Mouse (Mus musculus): ENCODE measurements around the gene Brinp3.
"Not testable (repeated sequence)": the region's sequence is repeated elsewhere in the genome, so short reads cannot be mapped to it uniquely, and the experiment has no call there.

Brinp3 gene

DNA sequence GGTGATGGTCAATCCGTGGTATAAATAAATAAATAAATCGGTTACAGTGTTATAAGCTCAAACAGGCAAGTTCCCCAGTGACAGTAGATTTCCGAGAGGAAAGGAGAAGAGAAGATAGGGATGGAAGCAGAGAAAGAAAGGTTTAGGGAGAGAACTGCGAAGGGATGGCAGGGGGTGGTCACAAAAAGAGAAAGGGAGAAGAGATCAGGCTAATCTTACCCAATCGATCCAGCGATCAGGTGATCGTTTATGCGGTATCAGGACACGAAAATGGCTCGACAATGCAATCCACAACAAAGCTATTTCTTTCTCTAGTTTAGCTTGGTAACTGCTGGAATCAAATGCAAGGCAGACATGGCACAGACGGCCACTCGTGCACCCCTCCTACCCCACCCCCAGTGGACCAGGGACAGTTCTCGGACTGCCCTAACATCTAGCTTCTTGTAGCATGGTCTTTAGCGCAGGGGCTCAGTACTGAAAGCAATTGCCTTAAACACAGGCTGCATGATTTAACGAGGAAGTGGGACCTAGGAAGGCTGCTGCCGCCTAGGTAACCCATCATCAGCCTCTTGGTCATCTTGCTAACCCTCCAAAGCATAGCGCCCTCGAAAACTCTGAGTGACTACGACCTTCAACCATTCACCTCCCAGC is at the start of gene Brinp3:
Gene Brinp3 (plus strand): TSS at position 80 of the 651 bp plus-strand sequence.
- no peak for DNase-seq (ENCODE audit: low read depth)

DNA sequence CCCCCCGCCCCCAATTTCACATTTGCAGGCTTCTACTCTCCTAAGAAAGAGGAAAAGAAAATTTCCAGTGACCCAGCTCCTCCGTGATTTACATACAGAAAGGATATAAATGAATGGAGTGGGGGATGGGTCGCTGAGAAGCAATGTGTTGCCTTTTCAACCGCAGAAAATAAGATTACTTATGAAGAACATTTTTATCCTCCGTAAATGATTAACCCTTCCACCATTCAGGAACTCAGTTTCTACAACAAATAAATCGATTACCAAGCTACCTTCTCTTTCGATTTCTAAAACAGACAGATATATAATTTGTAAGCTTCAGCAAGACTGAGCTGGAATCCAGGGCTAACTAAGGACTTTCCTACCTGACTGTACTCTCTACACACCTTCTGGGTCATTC is 339 bp upstream of the Brinp3 start:
- DNase-seq (ENCODE audit: low read depth): no peak

DNA sequence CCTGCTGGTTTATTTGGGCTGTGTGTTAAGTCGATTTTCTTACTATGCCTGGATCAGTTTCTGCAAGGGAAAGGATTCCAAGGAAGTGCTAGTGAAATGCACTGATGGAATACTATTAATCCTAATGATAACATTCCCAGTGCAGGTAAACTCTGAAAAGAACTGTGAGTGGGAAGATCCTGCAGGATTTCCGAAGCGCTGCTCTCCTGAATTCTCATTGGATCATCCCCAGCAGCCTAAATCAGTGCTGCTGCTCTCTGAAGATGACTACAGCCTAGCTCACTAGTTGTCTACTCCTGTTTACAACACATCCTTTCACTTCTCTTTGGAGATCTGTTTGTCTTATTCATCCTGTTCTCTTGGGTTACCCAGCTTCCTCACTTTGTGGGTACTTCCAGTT is 826 bp downstream of the Brinp3 start:
- no peak for DNase-seq (ENCODE audit: low read depth)

DNA sequence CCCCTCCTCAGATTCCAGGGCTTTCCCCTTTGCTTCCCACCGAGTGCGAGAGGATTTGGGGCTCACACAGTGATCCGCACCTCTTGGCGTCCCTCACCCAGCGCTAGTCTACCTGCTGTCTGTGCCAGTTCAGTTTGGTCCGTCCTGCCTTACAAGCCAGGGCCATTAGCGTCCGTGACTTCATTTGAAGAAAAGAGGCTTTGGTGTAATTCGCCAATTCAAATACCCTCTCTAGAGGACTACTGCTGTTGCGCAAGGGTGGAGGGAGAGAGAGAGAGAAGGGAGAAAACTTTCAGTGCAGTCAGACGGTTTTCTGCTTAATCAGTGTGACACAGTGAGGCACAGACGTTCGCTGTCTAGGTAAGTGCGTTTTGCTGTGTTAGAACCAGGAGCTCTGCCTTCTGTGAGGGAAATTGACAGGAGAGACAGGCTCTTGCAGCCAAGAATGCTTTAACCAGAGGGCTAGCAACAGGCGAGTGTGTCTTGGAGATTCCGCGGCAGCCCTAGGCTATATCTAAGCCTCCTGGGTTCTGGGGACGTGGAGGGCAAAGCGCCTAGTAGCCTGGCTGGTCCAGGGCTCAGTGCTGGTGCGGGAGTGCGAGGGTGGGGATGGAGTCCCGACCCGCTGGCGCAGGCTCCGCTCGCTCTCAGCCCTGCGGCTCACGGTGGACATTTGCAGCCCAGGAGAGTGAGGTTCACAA is 3.0 kb downstream of the Brinp3 start:
- no peak for DNase-seq (ENCODE audit: low read depth)

DNA sequence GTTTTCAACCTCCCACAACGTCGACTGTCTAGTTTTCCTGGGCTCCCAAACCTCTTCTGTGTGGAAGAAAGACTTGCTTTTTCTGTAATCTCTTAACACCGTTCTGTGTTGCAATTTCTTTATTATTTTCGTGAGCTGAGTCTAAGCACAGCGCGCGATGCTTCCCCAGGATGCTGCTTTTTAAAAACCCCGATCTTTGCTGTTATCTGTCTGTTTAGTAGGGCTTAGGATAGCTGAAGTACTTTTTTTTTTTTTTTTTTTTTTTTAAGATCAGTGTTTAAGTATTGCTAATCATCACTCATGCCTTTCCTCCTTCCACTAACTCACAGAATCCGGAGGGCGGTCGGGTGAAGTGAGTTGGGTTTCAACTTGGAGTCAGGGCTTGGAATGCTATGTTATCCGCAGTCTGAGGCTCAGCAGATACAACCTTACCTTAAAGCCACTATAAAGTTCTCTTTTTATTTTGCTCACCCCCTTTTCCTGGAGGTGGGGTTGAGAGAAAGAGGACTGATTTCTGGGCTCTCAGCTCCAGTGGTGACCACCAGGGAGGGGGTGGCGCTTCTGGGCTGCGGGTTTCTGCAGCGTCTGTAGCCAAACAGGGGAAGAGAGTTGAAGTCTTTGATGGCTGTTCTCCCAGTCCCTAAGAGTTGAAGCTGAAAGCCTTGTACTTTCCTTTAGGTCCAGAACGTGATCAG is 3.7 kb downstream of the Brinp3 start:
- DNase-seq (ENCODE audit: low read depth): no peak

DNA sequence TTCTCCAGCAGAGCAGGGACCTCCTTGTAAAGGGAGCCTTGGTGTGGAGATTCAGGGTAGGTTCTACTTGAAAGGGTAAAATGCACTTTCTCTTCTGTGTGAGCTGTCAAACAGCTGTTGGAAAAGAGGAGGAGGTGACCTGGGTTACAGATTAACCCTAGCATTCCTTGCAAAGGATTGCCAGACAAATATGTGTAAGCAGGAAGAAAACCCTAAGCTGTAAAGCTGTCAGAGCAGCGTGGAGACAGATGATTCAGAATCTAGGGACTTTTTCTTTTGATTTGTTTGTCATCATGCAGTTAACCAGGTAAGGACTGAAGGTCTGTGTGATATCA is 4.2 kb downstream of the Brinp3 start:
- DNase-seq (ENCODE audit: low read depth): no peak

DNA sequence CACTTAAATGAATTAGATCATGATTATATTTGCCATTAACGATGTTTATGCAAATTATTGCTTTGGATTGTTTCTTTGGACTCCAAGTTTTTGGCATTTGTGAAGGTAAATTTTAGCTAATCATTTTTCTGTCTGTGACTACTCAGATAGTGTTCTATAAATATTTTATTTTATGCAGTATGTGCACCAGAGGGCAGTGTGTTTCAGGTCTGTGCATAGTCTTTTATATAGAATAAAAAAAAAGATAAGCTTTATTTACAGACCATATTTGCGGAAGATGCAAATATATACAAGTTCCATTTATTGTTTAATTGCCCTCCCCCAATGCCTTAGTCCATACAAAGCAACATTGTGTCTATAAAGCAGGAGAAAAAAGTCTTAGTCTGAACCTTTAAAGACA is 20.8 kb downstream of the Brinp3 start:
- no peak for DNase-seq (ENCODE audit: low read depth)

DNA sequence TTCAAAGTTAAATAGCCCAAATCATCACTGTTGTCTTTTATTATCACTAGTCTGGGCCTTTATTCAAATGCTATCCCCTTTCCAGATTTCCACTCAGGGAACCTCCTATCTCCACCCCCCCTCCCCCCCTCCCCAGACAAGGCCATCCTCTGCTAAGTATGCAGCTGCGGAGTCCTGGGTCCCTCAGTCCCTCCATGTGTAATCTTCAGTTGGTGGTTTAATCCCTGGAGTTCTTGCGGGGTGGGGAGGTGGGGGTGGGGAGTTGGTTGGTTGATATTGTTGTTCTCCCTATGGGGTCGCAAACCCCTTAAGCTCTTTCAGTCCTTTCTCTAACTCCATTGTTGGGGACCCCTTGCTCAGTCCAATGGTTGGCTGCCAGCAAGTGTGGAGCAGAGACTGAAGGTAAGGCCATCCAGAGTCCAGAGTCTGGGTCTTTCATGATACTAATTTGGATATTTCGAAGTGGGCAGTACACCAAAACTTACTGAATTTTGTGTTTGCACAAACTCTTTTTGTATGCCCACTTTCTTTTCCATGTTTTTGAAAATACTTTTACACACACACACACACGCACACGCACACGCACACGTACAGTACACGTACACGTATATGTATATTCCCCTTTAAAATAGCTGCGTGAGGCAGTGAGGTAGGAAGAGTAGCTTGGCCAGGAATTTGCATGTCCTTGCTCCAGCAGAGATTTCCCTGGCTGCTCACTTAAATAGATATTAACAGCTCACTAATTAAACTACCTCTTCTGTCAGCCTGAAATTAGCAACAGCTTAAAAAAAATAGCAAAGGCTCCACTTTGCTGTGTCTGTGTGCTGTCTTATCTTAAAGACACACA is 29.4 kb downstream of the Brinp3 start:
- no peak for DNase-seq (ENCODE audit: low read depth)

DNA sequence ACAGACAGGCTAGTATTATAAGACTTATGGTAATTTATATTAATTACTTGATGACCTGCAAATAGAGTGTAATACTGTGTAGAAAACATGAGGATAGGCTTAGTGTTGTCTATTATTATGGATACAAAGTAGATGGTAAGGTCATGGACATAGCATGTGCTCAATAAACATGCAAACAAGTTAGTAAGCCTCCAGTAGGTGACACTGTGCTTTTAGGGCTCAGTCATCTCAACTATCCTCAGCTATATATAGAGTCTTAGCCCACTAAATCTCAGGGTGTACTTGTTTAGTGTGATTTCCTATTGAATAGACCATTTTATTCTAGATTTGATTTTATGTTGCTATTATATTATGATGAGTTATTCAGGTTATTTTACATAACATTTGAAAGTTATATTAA is 34.0 kb downstream of the Brinp3 start:
- no peak for DNase-seq (ENCODE audit: low read depth)

DNA sequence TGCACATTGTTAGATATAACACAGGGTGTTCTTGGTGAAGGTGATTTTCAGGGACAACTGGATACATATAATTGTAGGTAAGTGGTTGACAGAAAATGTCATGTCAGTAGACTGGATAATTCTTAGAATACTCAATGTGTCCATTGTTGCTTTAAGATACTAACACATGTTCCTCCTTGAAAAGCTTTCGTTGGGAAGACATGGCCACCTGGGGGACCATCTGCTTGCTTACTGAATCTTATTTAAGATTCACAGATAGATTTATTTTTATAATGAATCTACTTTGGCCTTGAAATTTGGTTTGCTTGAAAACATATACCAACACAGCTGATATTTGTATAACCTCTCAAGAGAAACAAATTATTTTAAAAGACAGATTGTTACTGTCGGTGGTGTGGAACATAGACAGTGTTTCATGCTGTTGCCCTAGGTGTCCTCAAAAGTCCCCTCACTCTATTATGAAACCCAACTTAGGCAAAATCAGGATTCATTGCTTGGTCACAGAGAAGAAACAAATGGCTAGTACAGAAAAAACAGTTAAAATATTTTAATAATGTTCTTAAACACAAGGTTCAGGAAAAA is 52.4 kb downstream of the Brinp3 start:
- no peak for DNase-seq (ENCODE audit: low read depth)

DNA sequence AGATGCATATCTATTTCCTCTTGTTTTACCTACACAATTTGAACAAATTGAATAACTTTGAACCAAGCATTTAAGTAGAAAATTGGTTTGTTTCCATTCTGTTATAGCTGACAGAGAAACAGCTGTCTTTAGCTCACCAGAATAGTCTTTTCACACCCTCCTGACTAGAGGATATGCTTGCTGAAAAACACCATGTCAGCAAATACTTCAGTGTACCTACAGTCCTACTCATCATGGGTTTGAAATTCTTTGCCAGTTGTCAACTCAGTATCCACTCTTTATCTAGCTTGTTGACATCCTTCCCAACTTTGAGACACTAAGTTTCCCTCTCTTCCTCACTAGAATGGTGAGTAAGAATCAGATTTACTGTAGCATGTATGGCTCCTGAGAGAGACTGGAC is 62.4 kb downstream of the Brinp3 start:
- no peak for DNase-seq (ENCODE audit: low read depth)

DNA sequence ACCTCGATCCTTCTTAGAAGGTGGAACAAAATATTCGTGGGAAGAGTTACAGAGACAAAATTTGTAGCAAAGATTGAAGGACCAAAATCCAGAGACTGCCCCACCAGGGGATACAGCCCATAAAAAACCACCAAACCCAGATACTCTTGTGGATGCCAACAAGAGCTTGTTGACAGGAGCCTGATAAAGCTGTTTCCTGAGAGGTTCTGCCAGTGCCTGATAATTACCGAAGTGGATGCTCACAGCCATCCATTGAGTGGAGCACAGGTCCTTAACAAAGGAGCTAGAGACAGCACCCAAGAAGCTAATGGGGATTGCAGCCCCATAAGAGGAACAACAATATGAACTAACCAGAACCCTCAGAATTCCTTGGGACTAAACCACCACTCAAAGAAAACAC is 67.6 kb downstream of the Brinp3 start:
- no peak for DNase-seq (ENCODE audit: low read depth)

DNA sequence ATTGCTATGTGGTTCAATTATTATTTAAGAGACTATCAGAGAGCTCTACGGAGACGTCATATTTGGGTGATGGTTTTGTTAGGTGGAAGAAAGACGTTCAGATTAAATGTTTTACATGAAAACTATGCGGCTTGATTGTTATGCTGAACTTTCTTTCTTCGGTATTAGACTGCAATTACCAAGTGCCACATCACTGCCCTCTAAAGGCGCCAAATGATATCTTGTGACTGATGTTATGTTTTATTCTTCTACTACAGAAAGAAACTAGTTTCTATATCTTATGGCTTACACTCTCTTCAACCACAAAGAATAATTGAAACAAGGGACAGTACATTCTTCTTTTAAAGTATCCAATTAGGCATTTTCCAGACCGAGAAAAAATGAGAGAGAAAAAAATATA is 89.6 kb downstream of the Brinp3 start:
- no peak for DNase-seq (ENCODE audit: low read depth)

DNA sequence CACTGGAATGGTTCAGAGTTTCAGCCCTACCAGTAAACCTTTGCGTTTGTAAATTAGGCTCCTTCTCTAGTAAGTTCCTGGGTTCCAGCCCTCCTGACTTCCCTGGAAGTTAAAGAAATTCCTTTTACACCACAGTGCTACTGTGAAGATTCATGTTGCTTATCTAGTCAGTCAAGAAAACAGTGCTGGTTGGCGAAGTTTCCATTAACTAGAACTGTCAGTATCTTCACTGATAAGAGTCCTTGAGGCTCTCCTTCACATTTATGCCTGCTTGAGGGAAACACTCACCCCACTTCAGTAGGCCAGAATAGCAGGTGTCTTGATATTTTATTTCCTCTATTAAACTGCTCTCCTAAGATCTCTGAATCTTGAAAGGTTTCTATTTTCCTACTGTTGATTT is 138.3 kb downstream of the Brinp3 start:
- DNase-seq (ENCODE audit: low read depth): no peak

DNA sequence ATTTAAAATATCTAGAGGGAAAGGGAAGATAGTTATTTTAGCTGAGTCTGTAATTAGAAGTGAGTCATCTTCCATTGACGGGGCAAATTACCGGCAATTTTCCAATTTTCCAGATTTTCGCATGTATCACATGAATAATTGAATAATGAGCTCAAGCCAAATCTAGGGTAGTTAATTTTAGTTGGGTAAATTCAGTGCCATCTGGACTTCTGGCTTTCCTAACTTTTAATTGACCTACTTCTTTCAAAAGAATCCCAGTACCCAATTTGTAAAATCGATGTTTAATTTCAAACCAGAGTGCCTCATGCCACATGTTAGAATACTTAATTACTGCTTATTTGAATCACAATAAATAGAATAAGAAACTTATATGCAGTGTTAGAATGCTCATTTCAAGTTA is 162.7 kb downstream of the Brinp3 start:
- no peak for DNase-seq (ENCODE audit: low read depth)

DNA sequence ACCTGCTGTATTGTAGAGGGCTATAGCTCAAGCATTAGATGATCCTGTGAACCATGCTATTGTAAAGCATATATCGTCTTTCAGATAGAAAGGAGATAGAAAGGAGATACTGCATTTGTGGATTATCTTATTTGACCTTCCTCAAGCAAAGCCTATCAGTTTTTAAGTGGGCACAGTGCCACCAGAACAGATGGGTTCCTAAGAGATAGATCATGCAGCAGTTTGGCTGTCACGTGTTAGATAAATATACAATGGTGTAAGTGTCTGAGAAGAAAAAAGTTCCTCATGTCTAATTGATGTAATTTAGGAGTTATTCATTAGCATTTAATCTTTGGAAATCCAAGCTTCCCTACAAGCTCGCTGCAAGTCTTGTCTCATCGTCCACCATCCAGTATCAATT is 206.2 kb downstream of the Brinp3 start:
- no peak for DNase-seq (ENCODE audit: low read depth)

DNA sequence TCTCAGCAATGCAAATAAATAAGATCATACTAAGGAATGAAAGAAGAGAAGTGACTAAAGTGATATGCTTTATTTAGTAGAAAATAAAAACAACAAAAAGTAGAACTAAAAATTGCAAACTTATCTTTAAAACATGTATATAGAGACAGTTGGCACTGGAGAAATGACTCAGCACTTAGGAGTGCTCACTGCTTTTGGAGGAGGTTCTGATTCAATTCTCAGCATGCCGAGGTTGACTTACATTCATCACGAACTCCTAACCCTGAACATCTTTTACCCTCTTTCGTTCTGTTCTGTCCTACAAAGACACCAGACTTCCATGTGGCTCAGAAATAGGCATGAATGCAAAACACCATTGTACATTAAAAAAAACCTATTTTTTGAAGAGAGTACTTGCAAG is 225.0 kb downstream of the Brinp3 start:
- no peak for DNase-seq (ENCODE audit: low read depth)

DNA sequence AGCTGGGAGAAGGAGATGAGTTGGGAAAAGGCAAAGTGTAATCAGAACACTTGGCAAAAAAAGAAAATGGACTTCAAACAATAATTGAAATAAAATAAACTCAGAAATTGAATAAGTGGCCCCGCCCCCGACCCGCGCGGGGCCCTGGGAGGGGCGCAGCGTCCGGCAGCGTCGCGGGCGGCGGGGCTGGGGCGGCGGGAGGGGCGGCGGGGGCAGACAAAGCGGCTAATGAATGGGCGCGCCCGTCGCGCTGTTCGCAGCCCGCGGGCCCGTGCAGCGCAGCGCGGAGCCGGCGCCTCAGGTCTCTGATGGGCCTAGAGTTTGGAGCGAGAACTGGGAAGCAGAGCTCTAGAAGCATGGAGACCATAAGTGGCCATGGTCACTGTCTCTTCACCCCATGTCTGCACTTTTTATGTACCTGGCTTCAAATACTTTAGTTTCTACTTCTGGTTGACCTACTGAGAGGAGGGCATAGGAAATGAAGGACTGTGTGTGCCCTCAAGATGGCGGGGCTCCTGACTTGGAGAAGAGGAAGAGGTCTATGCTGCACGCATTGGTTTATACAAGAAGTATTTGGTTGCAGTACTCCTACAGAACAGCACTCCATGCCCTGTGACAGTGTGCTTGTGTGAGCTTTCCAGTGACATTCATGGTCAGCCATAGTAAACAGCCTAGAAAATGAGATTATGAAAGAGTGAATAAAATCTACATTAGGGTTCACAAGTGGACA is 230.4 kb downstream of the Brinp3 start:
- not testable (repeated sequence) for DNase-seq (ENCODE audit: low read depth)

DNA sequence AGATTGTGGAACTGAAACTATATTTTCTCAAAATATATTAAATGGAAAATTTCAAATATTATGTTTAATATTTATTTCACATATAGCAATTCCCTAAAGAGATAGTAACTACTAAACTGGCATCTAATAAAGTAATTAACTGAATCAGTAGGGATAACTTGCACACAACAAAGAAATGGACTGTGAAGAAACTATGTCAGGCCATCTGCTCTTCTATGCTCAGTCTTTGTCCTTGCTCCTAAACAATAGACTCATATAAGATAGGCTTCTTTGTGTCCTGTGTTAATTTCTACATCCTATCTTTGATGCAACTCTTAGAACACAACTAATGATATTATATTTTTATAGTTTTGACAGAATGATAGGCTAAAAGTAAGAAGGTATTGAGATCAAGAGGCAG is 256.5 kb downstream of the Brinp3 start:
- no peak for DNase-seq (ENCODE audit: low read depth)

DNA sequence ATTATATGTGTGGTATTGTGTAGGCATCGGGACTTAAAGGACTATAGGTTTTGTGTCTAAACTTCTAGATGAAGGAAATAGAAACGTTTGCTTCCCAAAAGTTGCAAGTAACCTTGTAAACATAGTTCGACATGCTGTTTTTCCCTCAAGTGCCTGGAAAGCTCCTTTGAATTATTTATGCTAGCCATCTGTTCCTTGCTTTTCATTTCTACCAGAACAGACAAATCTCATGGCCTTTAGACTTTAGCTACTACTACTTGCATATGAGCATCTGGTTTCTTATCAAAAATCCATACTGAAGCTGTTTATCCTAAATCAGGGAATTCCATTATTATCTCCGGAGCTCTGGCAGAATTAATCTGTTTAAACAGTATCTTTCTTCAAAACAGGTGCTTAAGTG is 288.7 kb downstream of the Brinp3 start:
- no peak for DNase-seq (ENCODE audit: low read depth)

DNA sequence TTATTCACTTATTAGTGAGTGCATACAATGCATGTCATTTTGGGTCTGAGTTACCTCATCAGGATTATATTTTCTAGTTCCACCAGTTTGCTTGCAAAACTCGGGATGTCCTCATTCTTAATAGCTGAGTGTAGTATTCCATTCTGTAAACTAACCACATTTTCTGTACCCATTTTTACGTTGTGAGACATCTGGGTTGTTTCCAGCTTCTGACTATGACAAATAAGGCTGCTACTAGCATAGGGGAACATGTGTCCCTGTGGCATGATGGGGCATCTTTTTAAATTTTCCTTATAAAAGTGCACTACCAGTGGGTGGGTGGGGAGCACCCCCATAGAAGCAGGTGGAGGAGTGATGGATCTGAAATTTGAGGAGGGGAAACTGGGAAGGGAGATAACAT is 292.7 kb downstream of the Brinp3 start:
- DNase-seq (ENCODE audit: low read depth): no peak

DNA sequence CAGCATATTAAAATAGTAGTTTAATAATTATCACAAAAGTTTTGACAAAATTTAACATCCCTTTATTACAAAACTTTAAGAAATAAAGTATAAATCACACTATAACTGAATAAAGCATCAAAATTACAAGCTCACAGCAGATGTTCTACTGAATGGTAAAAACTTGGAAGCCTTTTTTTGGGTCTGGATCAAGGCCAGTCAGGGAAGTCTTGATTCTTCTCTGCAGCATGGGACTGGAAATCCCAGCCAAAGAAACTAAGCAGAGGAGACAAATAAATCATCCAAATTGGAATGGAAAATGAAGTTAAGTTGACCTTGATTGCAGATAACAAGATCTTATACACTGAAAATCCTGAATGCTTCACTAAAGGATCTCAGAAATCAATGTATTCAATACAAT is 298.3 kb downstream of the Brinp3 start:
- no peak for DNase-seq (ENCODE audit: low read depth)
